Mouse (Mus musculus) forebrain, embryonic 13.5 days (tissue): ENCODE measurements around the gene Smyd5. TPM values are rescaled to one million over a fixed set of nuclear protein-coding genes. Genes with fewer than 3 reads are reported as not detected.

Experiments
- ATAC-seq: fragments of 200-750 bp; cut with Nextera tagmentation; 2 replicates; pipeline ENCODE4 v1.8.0; 2017
- H3K27ac ChIP-seq: fragments of 300-500 bp; sonication (generic); 2 replicates; pipeline ENCODE4 v1.5.1; 2015; ENCODE audit warnings: inconsistent platforms, mild to moderate bottlenecking, moderate library complexity
- H3K27me3 ChIP-seq: fragments of 300-500 bp; sonication (generic); 2 replicates; pipeline ENCODE4 v1.6.1; 2015; ENCODE audit warnings: mild to moderate bottlenecking, inconsistent platforms
- H3K36me3 ChIP-seq: fragments of 300-500 bp; sonication (generic); 2 replicates; pipeline ENCODE4 v1.6.1; 2015; ENCODE audit warnings: mild to moderate bottlenecking, inconsistent platforms; ENCODE audit not compliant: poor library complexity, severe bottlenecking
- H3K4me1 ChIP-seq: fragments of 300-500 bp; sonication (generic); 2 replicates; pipeline ENCODE4 v1.6.1; 2015; ENCODE audit warnings: inconsistent platforms
- H3K4me2 ChIP-seq: fragments of 300-500 bp; sonication (generic); 2 replicates; pipeline ENCODE4 v1.6.1; 2015; ENCODE audit warnings: inconsistent platforms, mild to moderate bottlenecking, moderate library complexity
- H3K4me3 ChIP-seq: fragments of 300-500 bp; sonication (generic); 2 replicates; pipeline ENCODE4 v1.5.1; 2015; ENCODE audit warnings: mild to moderate bottlenecking, inconsistent platforms
- H3K9ac ChIP-seq: fragments of 300-500 bp; sonication (generic); 2 replicates; pipeline ENCODE4 v1.6.1; 2015; ENCODE audit warnings: mild to moderate bottlenecking, inconsistent platforms
- H3K9me3 ChIP-seq: fragments of 300-500 bp; sonication (generic); replicated peaks from 2 replicates; pipeline ENCODE4 v1.6.1; 2016; ENCODE audit warnings: inconsistent platforms
- WGBS: fragments of 180-500 bp; shearing (Covaris S2); methylation state at CpG from one replicate; pipeline ENCODE4 v1.1.7; 2015; 5-methylcytosine and 5-hydroxymethylcytosine counted together
- polyA plus RNA-seq: library from polyadenylated mRNA; unstranded; fragments of >200 nt; fragmentation: Nextera tagmentation; extraction: Ambion mirVana; gene quantifications from 2 replicates; pipeline ENCODE4 v1.2.1, GENCODE M21; 2015

Smyd5 gene
- polyA plus RNA-seq, 1 experiment from 2014 or later: 40.0 TPM

DNA sequence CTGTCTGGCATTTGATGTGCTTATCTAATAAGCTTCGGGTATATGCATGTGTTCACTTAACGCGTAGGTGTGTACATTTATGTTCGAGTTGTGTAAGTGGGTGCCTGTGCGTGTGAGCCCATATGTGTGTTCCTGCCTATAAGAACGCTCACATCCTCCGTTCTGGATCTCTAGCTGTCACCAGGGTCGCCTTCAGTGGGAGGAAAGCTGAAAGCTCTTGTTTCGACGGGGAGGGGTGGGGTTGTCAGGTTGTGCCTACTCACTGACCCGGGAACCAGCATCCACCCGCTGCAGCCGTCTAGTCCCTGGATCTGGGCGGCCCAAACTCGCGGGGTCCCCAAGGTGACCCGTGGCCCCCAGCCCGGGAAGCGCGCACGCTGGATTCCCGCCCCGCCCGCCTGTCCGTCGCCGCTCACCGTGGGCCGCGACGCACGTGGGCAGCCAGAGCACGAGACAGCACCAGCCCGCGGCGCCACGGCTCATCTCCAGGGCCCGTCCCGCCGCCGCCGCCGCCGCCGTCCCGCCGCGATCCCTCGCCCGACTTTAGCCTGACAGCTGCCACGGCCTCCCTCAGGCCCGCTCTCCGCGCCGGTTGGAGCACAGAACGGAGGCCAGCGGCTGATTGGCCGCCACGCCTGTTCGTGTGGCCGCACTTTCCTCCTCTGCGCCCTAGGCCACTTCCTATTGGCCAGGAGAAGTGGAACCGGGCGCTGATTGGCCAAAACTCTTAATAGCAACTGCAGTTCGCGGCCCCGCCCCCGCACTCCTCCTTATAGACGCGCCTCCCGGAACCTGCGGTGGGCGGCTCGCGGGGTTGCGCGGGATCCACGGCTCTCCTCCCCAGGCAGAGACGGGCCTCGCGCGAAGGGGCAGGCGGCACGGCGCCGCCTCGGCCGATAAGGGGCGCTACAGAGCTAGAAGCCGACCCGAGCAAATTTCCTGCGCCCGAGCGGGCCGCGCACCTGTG lies 19.2 kb downstream of the Smyd5 start, which contains the start of gene Cct7:
Gene Cct7, plus strand, starts transcription at position 818 of the 967 bp plus-strand sequence.
- Histone ChIP-seq H3K36me3 (peaks cover 21% of the 10 kb centered on the region), H3K4me3 (peak within 1 kb of the TSS; percentile 87), H3K4me2 (peak within 1 kb of the TSS; percentile 95), H3K4me1 (peaks cover 42% of the 10 kb centered on the region), H3K9ac (peak within 1 kb of the TSS; percentile 94), H3K27ac (peak within 1 kb of the TSS; percentile 91), H3K27me3 (no peaks in the 10 kb centered on the region), H3K9me3 (no peaks in the 10 kb centered on the region)
- 3% methylated on average over 83 of the region's 96 CpGs for WGBS
- peak; percentile 96 for ATAC-seq

- Histone ChIP-seq H3K9ac (peak within 1 kb of the TSS; percentile 94), H3K27me3 (no peaks in the 10 kb centered on the region), H3K4me3 (peak within 1 kb of the TSS; percentile 87), H3K36me3 (peaks cover 12% of the 10 kb centered on the region), H3K27ac (peak within 1 kb of the TSS; percentile 91), H3K4me1 (peaks cover 50% of the 10 kb centered on the region), H3K9me3 (no peaks in the 10 kb centered on the region), H3K4me2 (peak within 1 kb of the TSS; percentile 95)
- under 1% methylated on average over 54 of the region's 54 CpGs for WGBS
- peak; percentile 94 for ATAC-seq
Measured at GRCm38 (mm10) chr6:85451664-85452410, 20.0 kb downstream of the Smyd5 start, which contains the start of gene Pradc1. TSS of gene Pradc1 (minus strand) at chr6:85451970.

DNA sequence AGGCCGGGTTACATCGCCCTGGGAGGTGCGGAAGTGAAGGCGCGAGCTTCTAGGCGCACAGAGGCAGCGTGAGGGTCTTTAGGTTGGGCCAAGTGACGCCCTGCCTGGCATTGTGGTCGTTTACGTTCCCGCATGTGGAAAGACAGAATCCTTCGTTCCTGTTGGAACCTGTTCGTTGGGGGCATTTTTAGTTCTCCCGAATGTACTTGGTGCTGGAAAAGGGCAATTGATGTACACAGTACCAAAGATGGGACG lies 20.5 kb downstream of the Smyd5 start:
- no peaks in the 10 kb centered on the region for H3K9me3 ChIP-seq
- H3K9ac ChIP-seq: peak overlapping the region; percentile 94
- peaks cover 7% of the 10 kb centered on the region; the same call in 1 of the 2 replicates for H3K36me3 ChIP-seq
- ATAC-seq: no peak
- H3K4me1 ChIP-seq: peaks cover 55% of the 10 kb centered on the region
- peak overlapping the region; percentile 91 for H3K27ac ChIP-seq
- WGBS: under 1% methylated on average over 15 of the region's 15 CpGs
- no peaks in the 10 kb centered on the region for H3K27me3 ChIP-seq
- H3K4me2 ChIP-seq: peak overlapping the region; percentile 95
- peak overlapping the region; percentile 87 for H3K4me3 ChIP-seq

- Histone ChIP-seq H3K9ac (peak overlapping the region; percentile 94), H3K4me1 (peaks cover 57% of the 10 kb centered on the region), H3K36me3 (peaks cover 6% of the 10 kb centered on the region; the same call in 1 of the 2 replicates), H3K4me3 (peak overlapping the region; percentile 87), H3K9me3 (no peaks in the 10 kb centered on the region), H3K4me2 (peak overlapping the region; percentile 95), H3K27ac (peak overlapping the region; percentile 10; the same call in 1 of the 2 replicates), H3K27me3 (no peaks in the 10 kb centered on the region)
- no peak for ATAC-seq
- WGBS: 15% methylated on average over 7 of the region's 7 CpGs
Measured at GRCm38 (mm10) chr6:85452816-85453215, 21.0 kb downstream of the Smyd5 start.

GRCm38 (mm10) chr6:85459621-85460020 lies 27.8 kb downstream of the Smyd5 start:
- no peak for ATAC-seq
- no peak overlapping the region for H3K4me3 ChIP-seq
- WGBS: 93% methylated on average over 2 of the region's 2 CpGs
- H3K36me3 ChIP-seq: peaks cover 69% of the 10 kb centered on the region
- H3K27ac ChIP-seq: no peak overlapping the region
- no peak overlapping the region for H3K9ac ChIP-seq
- peaks cover 35% of the 10 kb centered on the region for H3K4me1 ChIP-seq
- no peaks in the 10 kb centered on the region for H3K9me3 ChIP-seq
- H3K4me2 ChIP-seq: no peak overlapping the region
- H3K27me3 ChIP-seq: no peaks in the 10 kb centered on the region

- H3K9ac ChIP-seq: no peak overlapping the region
- H3K9me3 ChIP-seq: no peaks in the 10 kb centered on the region
- H3K4me3 ChIP-seq: no peak overlapping the region
- no peak for ATAC-seq
- H3K27me3 ChIP-seq: no peaks in the 10 kb centered on the region
- peaks cover 94% of the 10 kb centered on the region for H3K36me3 ChIP-seq
- H3K27ac ChIP-seq: no peak overlapping the region
- no peak overlapping the region for H3K4me2 ChIP-seq
- no peaks in the 10 kb centered on the region for H3K4me1 ChIP-seq
Measured at GRCm38 (mm10) chr6:85465381-85465780, 33.6 kb downstream of the Smyd5 start.

DNA sequence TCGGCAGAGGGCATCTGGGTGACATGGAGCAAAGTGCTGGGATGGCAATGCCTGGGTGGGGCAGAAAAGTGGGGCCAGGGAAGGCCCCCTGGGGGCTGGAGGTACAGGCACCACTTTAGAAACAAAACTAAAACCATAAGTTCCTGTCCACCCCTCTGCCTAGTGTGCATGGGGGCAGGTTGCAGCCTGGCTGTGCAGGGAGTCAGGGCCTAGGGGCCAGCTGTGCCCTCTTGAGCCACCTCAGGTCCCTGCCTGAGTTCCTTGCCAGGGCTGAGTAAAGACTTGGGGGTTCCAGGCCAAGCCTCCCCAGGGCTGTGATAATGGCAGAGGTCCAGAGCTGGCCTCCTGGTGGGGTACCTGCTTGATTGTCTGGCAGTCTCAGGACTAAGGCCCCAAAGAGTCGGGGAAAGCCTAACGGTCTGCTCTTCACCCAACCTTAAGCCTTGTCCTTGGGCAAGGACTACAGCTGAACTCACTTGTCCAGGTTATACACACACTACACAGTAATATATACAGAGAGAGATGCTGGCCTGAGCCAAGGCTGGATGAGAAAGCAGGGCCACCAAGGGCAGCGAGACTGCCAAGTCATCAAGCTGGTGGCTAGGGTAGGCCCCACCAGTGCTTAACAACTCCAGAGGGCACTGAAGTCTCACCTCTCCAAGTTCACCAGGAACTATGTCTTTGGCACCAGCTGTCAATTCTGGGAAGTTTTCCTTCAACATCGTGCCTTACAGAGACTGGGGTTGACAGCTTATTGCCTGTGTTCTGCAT lies 38.1 kb downstream of the Smyd5 start:
- H3K9me3 ChIP-seq: no peaks in the 10 kb centered on the region
- no peak overlapping the region for H3K9ac ChIP-seq
- peaks cover 6% of the 10 kb centered on the region; the same call in 1 of the 2 replicates for H3K4me1 ChIP-seq
- no peak overlapping the region for H3K27ac ChIP-seq
- 80% methylated on average over 5 of the region's 5 CpGs for WGBS
- no peak; the same call in 1 of the 2 replicates for ATAC-seq
- H3K36me3 ChIP-seq: peaks cover 50% of the 10 kb centered on the region
- H3K4me3 ChIP-seq: no peak overlapping the region
- H3K27me3 ChIP-seq: no peaks in the 10 kb centered on the region
- no peak overlapping the region for H3K4me2 ChIP-seq

GRCm38 (mm10) chr6:85471962-85472361 lies 40.2 kb downstream of the Smyd5 start:
- WGBS: 64% methylated on average over 8 of the region's 8 CpGs
- no peak for ATAC-seq

DNA sequence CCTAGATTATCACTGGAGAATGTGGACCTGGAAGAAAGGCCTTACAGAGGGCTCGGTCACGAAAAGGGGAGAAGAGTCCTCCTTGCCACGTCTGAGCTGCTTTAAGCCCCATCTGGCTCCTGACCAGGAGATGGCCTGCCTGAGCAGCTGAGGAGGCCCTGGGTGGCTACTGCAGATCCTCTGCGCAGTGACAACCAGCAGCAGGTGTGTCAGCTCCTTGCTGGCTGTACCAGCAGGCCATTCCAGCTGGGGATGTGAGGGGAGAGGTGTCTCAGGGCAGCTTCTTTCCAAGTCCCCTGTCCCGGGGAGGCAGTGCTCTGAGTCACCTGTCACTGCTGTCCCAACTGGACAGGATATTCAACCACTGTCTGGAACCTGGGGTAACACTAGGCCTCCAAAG lies 40.8 kb downstream of the Smyd5 start:
- H3K4me2 ChIP-seq: no peak overlapping the region
- WGBS: 56% methylated on average over 5 of the region's 5 CpGs
- H3K4me1 ChIP-seq: peaks cover 6% of the 10 kb centered on the region; the same call in 1 of the 2 replicates
- ATAC-seq: no peak
- no peak overlapping the region for H3K9ac ChIP-seq
- 0 out of 2 replicates have a peak, but pooled peaks cover under 1% of the 10 kb centered on the region for H3K27me3 ChIP-seq
- H3K36me3 ChIP-seq: peaks cover 23% of the 10 kb centered on the region
- H3K4me3 ChIP-seq: no peak overlapping the region
- H3K27ac ChIP-seq: no peak overlapping the region
- H3K9me3 ChIP-seq: no peaks in the 10 kb centered on the region

More at GRCm38 (mm10) chr6:85471962-85472361, 40.2 kb downstream of the Smyd5 start:
- H3K4me1 ChIP-seq: peaks cover 6% of the 10 kb centered on the region; the same call in 1 of the 2 replicates
- H3K27me3 ChIP-seq: no peaks in the 10 kb centered on the region
- H3K9ac ChIP-seq: 0 out of 2 replicates have a peak overlapping the region, but pooled peaks have one; percentile 5
- H3K36me3 ChIP-seq: peaks cover 28% of the 10 kb centered on the region
- H3K27ac ChIP-seq: no peak overlapping the region
- no peak overlapping the region for H3K4me2 ChIP-seq
- no peak overlapping the region for H3K4me3 ChIP-seq
- H3K9me3 ChIP-seq: no peaks in the 10 kb centered on the region

DNA sequence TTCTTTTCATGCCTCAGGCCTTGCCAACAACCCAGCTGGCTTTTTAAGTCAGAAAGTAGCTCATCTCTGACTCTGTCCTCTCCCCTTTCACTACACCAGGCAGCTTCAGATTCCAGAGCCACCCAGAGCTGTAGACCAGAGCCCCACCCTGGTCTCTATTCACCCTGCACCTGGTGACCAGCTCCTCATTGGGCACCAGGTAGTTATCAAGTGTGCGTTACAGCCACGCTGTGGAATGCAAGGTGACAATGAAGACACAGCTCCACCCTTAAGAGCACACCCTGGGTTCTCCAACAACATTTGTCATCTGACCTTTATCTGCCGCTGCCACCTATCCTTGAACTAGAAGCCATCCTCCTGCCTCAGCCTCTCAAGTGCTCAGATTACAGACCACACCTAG lies 43.8 kb downstream of the Smyd5 start:
- Histone ChIP-seq H3K4me3 (no peak overlapping the region), H3K9ac (no peak overlapping the region), H3K4me1 (peaks cover 6% of the 10 kb centered on the region; the same call in 1 of the 2 replicates), H3K4me2 (no peak overlapping the region), H3K27ac (no peak overlapping the region), H3K9me3 (no peaks in the 10 kb centered on the region), H3K27me3 (0 out of 2 replicates have a peak, but pooled peaks cover 10% of the 10 kb centered on the region), H3K36me3 (no peaks in the 10 kb centered on the region; the same call in 1 of the 2 replicates)
- no peak for ATAC-seq
- 83% methylated on average over 3 of the region's 3 CpGs for WGBS

- H3K27ac ChIP-seq: no peak overlapping the region
- no peak overlapping the region for H3K4me2 ChIP-seq
- H3K4me3 ChIP-seq: no peak overlapping the region
- 42% methylated on average over 10 of the region's 10 CpGs for WGBS
- no peaks in the 10 kb centered on the region for H3K4me1 ChIP-seq
- H3K9ac ChIP-seq: no peak overlapping the region
- H3K9me3 ChIP-seq: no peaks in the 10 kb centered on the region
- H3K36me3 ChIP-seq: no peaks in the 10 kb centered on the region; the same call in 1 of the 2 replicates
- H3K27me3 ChIP-seq: peaks cover 19% of the 10 kb centered on the region; the same call in 1 of the 2 replicates
- 0 out of 2 replicates have a peak, but pooled peaks have one; percentile 16 for ATAC-seq
Measured at GRCm38 (mm10) chr6:85477366-85477917, 45.7 kb downstream of the Smyd5 start.
